Mouse (Mus musculus) myocyte (in vitro differentiated cells): Measurements from ENCODE around the gene Gm11562. TPM values are rescaled to one million over a fixed set of nuclear protein-coding genes. Genes with fewer than 3 reads are reported as not detected.

Experiments
- H3K27me3 ChIP-seq: one replicate; pipeline ENCODE4 v1.6.1; 2011; ENCODE audit not compliant: control insufficient read depth, insufficient read depth, insufficient read length
- H3K36me3 ChIP-seq: one replicate; pipeline ENCODE4 v1.6.1; 2011; ENCODE audit not compliant: control insufficient read depth, insufficient read depth
- H3K4me2 ChIP-seq: one replicate; pipeline ENCODE4 v1.6.1; 2011; ENCODE audit warnings: low read depth, control low read depth
- H3K4me3 ChIP-seq: one replicate; pipeline ENCODE4 v1.5.1; 2011; ENCODE audit warnings: mild to moderate bottlenecking, control low read depth, moderate library complexity
- H3K79me2 ChIP-seq: one replicate; pipeline ENCODE4 v1.6.1; 2011; ENCODE audit not compliant: control insufficient read depth, insufficient read depth
- H3ac ChIP-seq: one replicate; pipeline ENCODE4 v1.6.1; 2011; ENCODE audit not compliant: control insufficient read depth, insufficient read length
- CEBPB ChIP-seq: IDR thresholded peaks from 2 replicates; pipeline ENCODE4 v1.6.1; 2011; ENCODE audit warnings: mild to moderate bottlenecking, moderate library complexity; ENCODE audit not compliant: poor library complexity, insufficient read depth, severe bottlenecking
- E2F4 ChIP-seq: IDR thresholded peaks from one replicate; pipeline ENCODE4 v1.6.1; 2011; ENCODE audit warnings: mild to moderate bottlenecking, control low read depth, moderate library complexity; ENCODE audit not compliant: insufficient read depth
- MAX ChIP-seq: IDR thresholded peaks from one replicate; pipeline ENCODE4 v1.6.1; 2011; ENCODE audit warnings: low read depth, mild to moderate bottlenecking, control low read depth
- MYOD1 ChIP-seq, 3 experiments: IDR thresholded peaks; one replicate each; pipeline ENCODE4 v1.6.1; 2011; ENCODE audit warnings: control low read depth in 2 of 3, low read depth in 2 of 3, mild to moderate bottlenecking in 2 of 3, moderate library complexity in 1 of 3; ENCODE audit not compliant: insufficient read length in 2 of 3, control insufficient read depth in 1 of 3
- MYOG ChIP-seq, 3 experiments: IDR thresholded peaks; one replicate each; pipeline ENCODE4 v1.6.1; 2011; ENCODE audit warnings: control low read depth in 2 of 3, low read depth in 2 of 3, mild to moderate bottlenecking in 2 of 3; ENCODE audit not compliant: insufficient read length in 2 of 3, control insufficient read depth in 1 of 3, insufficient read depth in 1 of 3
- POLR2A ChIP-seq: IDR thresholded peaks from one replicate; pipeline ENCODE4 v1.6.1; 2011; ENCODE audit warnings: low read depth, mild to moderate bottlenecking, control low read depth, moderate library complexity; ENCODE audit not compliant: insufficient read length
- POLR2AphosphoS2 ChIP-seq: IDR thresholded peaks from one replicate; pipeline ENCODE4 v1.6.1; 2011; ENCODE audit warnings: low read depth, control low read depth; ENCODE audit not compliant: insufficient read length
- REST ChIP-seq: IDR thresholded peaks from one replicate; pipeline ENCODE4 v1.6.1; 2011; ENCODE audit warnings: mild to moderate bottlenecking, control low read depth, moderate library complexity; ENCODE audit not compliant: insufficient read depth, insufficient read length
- SRF ChIP-seq: IDR thresholded peaks from one replicate; pipeline ENCODE4 v1.6.1; 2011; ENCODE audit warnings: low read depth; ENCODE audit not compliant: control insufficient read depth, insufficient read length
- TCF12 ChIP-seq: IDR thresholded peaks from one replicate; pipeline ENCODE4 v1.6.1; 2011; ENCODE audit warnings: mild to moderate bottlenecking, control low read depth; ENCODE audit not compliant: poor library complexity, insufficient read depth, severe bottlenecking
- TCF3 ChIP-seq: IDR thresholded peaks from one replicate; pipeline ENCODE4 v1.6.1; 2011; ENCODE audit warnings: low read depth, control low read depth; ENCODE audit not compliant: insufficient read length
- USF1 ChIP-seq: IDR thresholded peaks from one replicate; pipeline ENCODE4 v1.6.1; 2011; ENCODE audit warnings: low read depth, mild to moderate bottlenecking, control low read depth, moderate library complexity
- polyA plus RNA-seq: library from polyadenylated mRNA; unstranded; fragments of >200 nt; fragmentation: generic; extraction: Trizol; gene quantifications from one replicate; pipeline ENCODE4 v1.2.1, GENCODE M21; 2012; ENCODE audit warnings: missing spikeins

The Gm11562 gene
- polyA plus RNA-seq, 1 experiment = not detected

DNA sequence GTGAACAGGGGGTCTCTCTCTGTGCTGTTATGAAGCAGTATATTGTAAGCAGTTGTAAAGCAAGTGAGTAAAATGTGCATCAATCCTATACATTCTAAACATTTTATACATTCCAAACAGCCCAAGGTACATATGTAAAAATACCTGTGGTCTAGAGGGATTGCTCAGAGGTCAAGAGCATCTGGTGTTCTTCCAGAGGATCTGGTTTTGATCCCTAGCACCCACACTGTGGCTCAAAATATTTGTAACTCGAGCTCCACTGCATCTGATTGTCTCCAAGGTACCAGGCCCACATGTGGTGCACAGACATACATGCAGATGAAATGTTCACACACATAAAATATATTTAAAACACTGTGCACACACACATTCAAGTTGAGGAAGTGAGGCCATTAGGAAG is 20.7 kb upstream of the Gm11562 start:
- no peak for TF ChIP-seq POLR2A
- no peak for TF ChIP-seq MAX
- TF ChIP-seq MYOD1 (IDR thresholded peaks at IDR 0.05; ENCODE audit: control insufficient read depth in 1 of 3, insufficient read length in 2 of 3, low read depth in 2 of 3) = no peak
- no peak for TF ChIP-seq REST
- no peak for TF ChIP-seq TCF12
- TF ChIP-seq SRF = no peak
- TF ChIP-seq TCF3 = no peak
- TF ChIP-seq USF1 = no peak
- no peak for TF ChIP-seq MYOG (IDR thresholded peaks at IDR 0.05; ENCODE audit: control insufficient read depth in 1 of 3, insufficient read depth in 1 of 3, insufficient read length in 2 of 3, low read depth in 2 of 3)
- no peak for TF ChIP-seq CEBPB
- TF ChIP-seq POLR2AphosphoS2 = no peak
- TF ChIP-seq E2F4 = no peak
- Histone ChIP-seq H3K4me2 (no peak overlapping the region), H3K4me3 (no peak overlapping the region), H3K36me3 (no peaks in the 10 kb centered on the region), H3ac (no peak overlapping the region), H3K79me2 (no peaks in the 10 kb centered on the region), H3K27me3 (no peaks in the 10 kb centered on the region)

DNA sequence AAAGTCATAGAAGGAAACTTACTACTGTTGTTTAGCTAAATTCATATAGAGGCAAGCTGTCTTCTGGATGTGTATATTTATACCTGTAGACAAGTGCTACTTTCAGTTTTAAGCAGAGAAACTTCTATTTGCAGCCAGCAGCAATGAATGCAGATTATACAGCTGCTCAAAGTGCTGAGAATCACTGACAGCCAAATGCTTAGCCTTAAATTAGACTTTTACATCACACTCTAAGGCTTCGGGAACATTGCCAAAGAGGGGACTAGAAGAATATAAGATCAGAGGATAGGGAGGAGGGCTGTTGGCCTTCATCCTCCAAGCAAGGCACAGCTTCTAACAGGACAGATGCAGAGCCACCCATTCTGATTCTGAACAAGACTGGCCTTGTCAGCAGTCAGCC is 16.9 kb upstream of the Gm11562 start:
- Histone ChIP-seq H3ac (no peak overlapping the region), H3K79me2 (no peaks in the 10 kb centered on the region), H3K4me2 (no peak overlapping the region), H3K27me3 (no peaks in the 10 kb centered on the region), H3K36me3 (no peaks in the 10 kb centered on the region), H3K4me3 (no peak overlapping the region)
- TF ChIP-seq REST (no peak), POLR2A (no peak), TCF12 (no peak), TCF3 (no peak), E2F4 (no peak), MYOG (IDR thresholded peaks at IDR 0.05; ENCODE audit: control insufficient read depth in 1 of 3, insufficient read depth in 1 of 3, insufficient read length in 2 of 3, low read depth in 2 of 3) (no peak)

DNA sequence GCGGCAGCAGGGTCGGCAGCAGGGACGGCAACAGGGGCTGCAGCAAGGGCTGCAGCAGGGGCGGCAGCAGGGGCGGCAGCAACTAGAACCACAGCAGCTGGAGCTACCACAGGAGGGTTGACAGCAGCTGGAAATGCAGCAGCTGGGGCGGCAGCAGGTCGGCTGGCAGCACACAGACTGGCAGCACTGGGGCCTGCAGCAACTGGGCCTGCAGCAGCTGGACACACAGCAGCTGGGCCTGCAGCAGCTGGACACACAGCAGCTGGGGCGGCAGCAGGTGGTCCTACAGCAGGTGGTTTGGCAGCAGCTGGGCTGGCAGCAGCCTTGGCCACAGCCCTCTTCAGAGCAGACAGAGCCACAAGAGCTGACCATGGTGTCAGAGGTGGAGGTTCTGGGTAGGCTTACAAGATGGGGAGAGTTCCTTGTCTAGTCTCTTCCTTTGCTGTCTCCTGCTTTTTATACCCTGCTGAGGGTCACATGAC is 14.5 kb upstream of the Gm11562 start, which contains the start of gene Krtap4-2:
Gene Krtap4-2, minus strand, starts transcription at position 432 of the 482 bp plus-strand sequence.
- TF ChIP-seq E2F4 (no peak), MYOG (IDR thresholded peaks at IDR 0.05; ENCODE audit: control insufficient read depth in 1 of 3, insufficient read depth in 1 of 3, insufficient read length in 2 of 3, low read depth in 2 of 3) (peak in 2 of 3 experiments; percentile 38 to 61), MYOD1 (IDR thresholded peaks at IDR 0.05; ENCODE audit: control insufficient read depth in 1 of 3, insufficient read length in 2 of 3, low read depth in 2 of 3) (peak in 2 of 3 experiments; percentile 62 to 71), TCF3 (peak; percentile 55), TCF12 (peak; percentile 24), SRF (no peak)
- Histone ChIP-seq H3K79me2 (no peaks in the 10 kb centered on the region), H3K4me3 (no peak within 1 kb of the TSS), H3K27me3 (no peaks in the 10 kb centered on the region), H3K36me3 (no peaks in the 10 kb centered on the region), H3ac (no peak within 1 kb of the TSS), H3K4me2 (no peak within 1 kb of the TSS)

DNA sequence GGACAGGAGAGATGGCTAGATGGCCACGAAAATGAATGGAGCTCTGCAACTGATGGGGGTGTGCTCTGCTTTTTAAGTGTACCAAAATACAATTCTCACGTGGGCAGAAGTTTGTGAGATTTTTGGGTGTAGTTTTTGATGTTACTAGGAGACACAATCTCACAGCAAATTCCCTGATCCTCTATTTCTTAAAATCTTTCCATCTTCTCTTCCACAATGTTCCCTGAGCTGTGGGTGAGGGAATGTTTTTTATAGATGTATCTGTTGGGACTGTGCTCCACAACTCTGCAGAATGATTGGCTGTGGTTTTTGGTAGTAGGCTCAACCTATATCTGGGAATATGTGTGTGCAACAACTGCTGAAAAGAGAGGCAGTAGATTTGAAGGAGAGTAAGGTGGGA is 13.1 kb upstream of the Gm11562 start:
- no peak overlapping the region for H3ac ChIP-seq

DNA sequence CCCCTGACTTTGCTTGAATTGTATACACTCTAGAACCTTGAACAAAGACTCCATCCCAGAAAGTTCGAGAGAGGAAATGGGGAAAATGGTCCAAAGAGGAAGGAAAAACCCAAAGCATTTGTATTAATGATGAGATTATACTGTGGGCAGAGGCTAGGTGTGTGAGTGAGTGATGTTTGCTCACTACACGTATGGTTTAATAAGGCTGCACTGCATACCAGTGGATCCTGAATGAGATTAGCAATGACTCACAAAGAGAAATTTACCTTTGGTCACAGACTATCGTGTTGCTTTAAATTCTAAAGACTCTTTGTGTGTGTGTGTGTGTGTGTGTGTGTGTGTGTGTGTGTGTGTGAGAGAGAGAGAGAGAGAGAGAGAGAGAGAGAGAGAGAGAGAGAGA is 10.7 kb upstream of the Gm11562 start:
- TF ChIP-seq TCF3 (no peak), MAX (no peak), MYOG (IDR thresholded peaks at IDR 0.05; ENCODE audit: control insufficient read depth in 1 of 3, insufficient read depth in 1 of 3, insufficient read length in 2 of 3, low read depth in 2 of 3) (no peak), POLR2A (no peak), MYOD1 (IDR thresholded peaks at IDR 0.05; ENCODE audit: control insufficient read depth in 1 of 3, insufficient read length in 2 of 3, low read depth in 2 of 3) (no peak), TCF12 (no peak), E2F4 (no peak), USF1 (no peak), REST (no peak), SRF (no peak), POLR2AphosphoS2 (no peak), CEBPB (no peak)
- no peak overlapping the region for H3K4me3 ChIP-seq
- H3ac ChIP-seq = no peak overlapping the region
- H3K79me2 ChIP-seq = no peaks in the 10 kb centered on the region
- H3K4me2 ChIP-seq = no peak overlapping the region
- H3K36me3 ChIP-seq = no peaks in the 10 kb centered on the region
- H3K27me3 ChIP-seq = no peaks in the 10 kb centered on the region

More for the DNA sequence above, 13.1 kb upstream of the Gm11562 start:
- no peaks in the 10 kb centered on the region for H3K27me3 ChIP-seq
- no peaks in the 10 kb centered on the region for H3K79me2 ChIP-seq
- no peaks in the 10 kb centered on the region for H3K36me3 ChIP-seq
- no peak overlapping the region for H3K4me2 ChIP-seq
- H3K4me3 ChIP-seq = no peak overlapping the region
- no peak for TF ChIP-seq POLR2AphosphoS2
- no peak for TF ChIP-seq REST
- no peak for TF ChIP-seq MAX
- TF ChIP-seq MYOD1 (IDR thresholded peaks at IDR 0.05; ENCODE audit: control insufficient read depth in 1 of 3, insufficient read length in 2 of 3, low read depth in 2 of 3) = no peak
- no peak for TF ChIP-seq USF1
- TF ChIP-seq TCF3 = no peak
- TF ChIP-seq CEBPB = no peak
